Mouse (Mus musculus) neural tube, embryonic 10.5 days (tissue): ENCODE measurements around the gene Tmem202.

ENCODE experiments used
- DNase-seq: peaks from one replicate; pipeline ENCODE4 v3.0.0-alpha.2; 2017; ENCODE audit warnings: low spot score; ENCODE audit errors: extremely low spot score

Gene Tmem202

GRCm38 (mm10) chr9:59539441-59540137 lies at the start of gene Tmem202, which contains the start of gene Hexa:
Tmem202 (minus strand) TSS chr9:59539847.
Hexa (plus strand) TSS chr9:59539540.
- peak; percentile 93 for DNase-seq

- peak; percentile 33 for DNase-seq
Measured at GRCm38 (mm10) chr9:59588710-59589671, 49.3 kb upstream of the Tmem202 start.

- no peak for DNase-seq
Measured at GRCm38 (mm10) chr9:59588252-59588651, 48.6 kb upstream of the Tmem202 start.

GRCm38 (mm10) chr9:59584871-59585308 lies 45.2 kb upstream of the Tmem202 start:
- peak; percentile 80 for DNase-seq

- no peak for DNase-seq
Measured at GRCm38 (mm10) chr9:59578505-59578867, 38.8 kb upstream of the Tmem202 start.

GRCm38 (mm10) chr9:59577844-59578504 lies 38.3 kb upstream of the Tmem202 start, which contains the start of gene Celf6:
Celf6 (plus strand) TSS chr9:59577917.
- DNase-seq, result peak; percentile 100

- no peak for DNase-seq
Measured at GRCm38 (mm10) chr9:59577401-59577800, 37.8 kb upstream of the Tmem202 start.

- DNase-seq, result no peak
Measured at GRCm38 (mm10) chr9:59571852-59572251, 32.2 kb upstream of the Tmem202 start.

- peak; percentile 50 for DNase-seq
Measured at GRCm38 (mm10) chr9:59567111-59567510, 27.5 kb upstream of the Tmem202 start.

- DNase-seq, result peak; percentile 61
Measured at GRCm38 (mm10) chr9:59565600-59565999, 26.0 kb upstream of the Tmem202 start.

GRCm38 (mm10) chr9:59553719-59554118 lies 14.1 kb upstream of the Tmem202 start:
- DNase-seq, result no peak

GRCm38 (mm10) chr9:59552610-59553009 lies 13.0 kb upstream of the Tmem202 start:
- no peak for DNase-seq

GRCm38 (mm10) chr9:59551620-59552031 lies 12.0 kb upstream of the Tmem202 start:
- no peak for DNase-seq

GRCm38 (mm10) chr9:59551017-59551416 lies 11.4 kb upstream of the Tmem202 start:
- no peak for DNase-seq

- DNase-seq, result no peak
Measured at GRCm38 (mm10) chr9:59550077-59550476, 10.4 kb upstream of the Tmem202 start.

GRCm38 (mm10) chr9:59548961-59549487 lies 9.4 kb upstream of the Tmem202 start:
- no peak for DNase-seq

GRCm38 (mm10) chr9:59547869-59548268 lies 8.2 kb upstream of the Tmem202 start:
- DNase-seq, result no peak

- DNase-seq, result no peak
Measured at GRCm38 (mm10) chr9:59544739-59545138, 5.1 kb upstream of the Tmem202 start.

GRCm38 (mm10) chr9:59542766-59543324 lies 3.2 kb upstream of the Tmem202 start:
- no peak for DNase-seq

GRCm38 (mm10) chr9:59541617-59542016 lies 2.0 kb upstream of the Tmem202 start:
- DNase-seq, result no peak

- no peak for DNase-seq
Measured at GRCm38 (mm10) chr9:59537651-59538050, 2.0 kb downstream of the Tmem202 start.
